Mouse (Mus musculus) heart, postnatal 36 days (tissue): ENCODE measurements at regions not wholly inside any gene's neighbourhood (a gene's known extent, or its start where the extent isn't known, plus 50 kb on each side); places are given as distances from the start of the nearest gene placed in this dataset.

Experiments used
- DNase-seq, 2 experiments: peaks; one replicate each; pipeline ENCODE4 v3.0.0; 2021 to 2022
- intact Hi-C: fragments of 180-260 bp; cut with DNase I; formaldehyde crosslinking; loops from one replicate; pipeline ENCODE4 v1.15.1; 2025

GRCm38 (mm10) chr9:32002924-32003323, 89.7 kb upstream of the Barx2 start:
- intact Hi-C loops = no loop called here
- DNase-seq = no peak

- DNase-seq = no peak
- intact Hi-C loops = no loop called here
Measured at GRCm38 (mm10) chr9:32003730-32004129, 90.5 kb upstream of the Barx2 start.

GRCm38 (mm10) chr9:32005348-32005747, 92.1 kb upstream of the Barx2 start:
- intact Hi-C loops = no loop called here
- DNase-seq = no peak

GRCm38 (mm10) chr9:32006350-32006749, 93.1 kb upstream of the Barx2 start:
- DNase-seq = peak in 1 of 2 experiments; percentile 39
- intact Hi-C loops = loop anchor here (1.0 kb wide), 1 partner anchor 31 kb away; no protein-coding TSS in a partner anchor

GRCm38 (mm10) chr9:32010953-32011770, 97.9 kb upstream of the Barx2 start:
- DNase-seq = no peak
- intact Hi-C loops = no loop called here

- intact Hi-C loops = no loop called here
- no peak for DNase-seq
Measured at GRCm38 (mm10) chr9:32016286-32016685, 99.7 kb upstream of the Arhgap32 start.

- peak; percentile 71 to 74 for DNase-seq
- intact Hi-C loops = loop anchor here (2.0 kb wide), 1 partner anchor 17 kb away; no protein-coding TSS in a partner anchor
Measured at GRCm38 (mm10) chr9:32018020-32018419, 97.9 kb upstream of the Arhgap32 start.

- DNase-seq = no peak
- intact Hi-C loops = loop anchor here (2.0 kb wide), 1 partner anchor 19 kb away; no protein-coding TSS in a partner anchor
Measured at GRCm38 (mm10) chr9:32019786-32020185, 96.2 kb upstream of the Arhgap32 start.

GRCm38 (mm10) chr9:32020942-32021731, 94.8 kb upstream of the Arhgap32 start:
- no peak for DNase-seq
- intact Hi-C loops = no loop called here

GRCm38 (mm10) chr9:32021755-32022154, 94.2 kb upstream of the Arhgap32 start:
- intact Hi-C loops = no loop called here
- DNase-seq = no peak

- DNase-seq = no peak
- intact Hi-C loops = no loop called here
Measured at GRCm38 (mm10) chr9:32022996-32023395, 92.9 kb upstream of the Arhgap32 start.

GRCm38 (mm10) chr9:32024767-32025166, 91.2 kb upstream of the Arhgap32 start:
- intact Hi-C loops = no loop called here
- DNase-seq = no peak

GRCm38 (mm10) chr9:32027962-32028361, 88.0 kb upstream of the Arhgap32 start:
- intact Hi-C loops = no loop called here
- no peak for DNase-seq

- intact Hi-C loops = no loop called here
- no peak for DNase-seq
Measured at GRCm38 (mm10) chr9:32029001-32029400, 86.9 kb upstream of the Arhgap32 start.

- intact Hi-C loops = loop anchor here (5.0 kb wide), 2 partner anchors 57 to 128 kb away; no protein-coding TSS in a partner anchor
- no peak for DNase-seq
Measured at GRCm38 (mm10) chr9:32029786-32030185, 86.2 kb upstream of the Arhgap32 start.

- intact Hi-C loops = loop anchor here (5.0 kb wide), 2 partner anchors 58 to 127 kb away; no protein-coding TSS in a partner anchor
- no peak for DNase-seq
Measured at GRCm38 (mm10) chr9:32030203-32030602, 85.7 kb upstream of the Arhgap32 start.

- intact Hi-C loops = loop anchor here (5.0 kb wide), 2 partner anchors 60 to 125 kb away; no protein-coding TSS in a partner anchor
- DNase-seq = peak; percentile 85 to 87
Measured at GRCm38 (mm10) chr9:32031950-32032453, 83.9 kb upstream of the Arhgap32 start.

GRCm38 (mm10) chr9:32032521-32033185, 83.3 kb upstream of the Arhgap32 start:
- intact Hi-C loops = loop anchor here (5.0 kb wide), 2 partner anchors 60 to 125 kb away; no protein-coding TSS in a partner anchor
- DNase-seq = peak; percentile 48 to 69

- intact Hi-C loops = loop anchor here (5.0 kb wide), 2 partner anchors 62 to 123 kb away; no protein-coding TSS in a partner anchor
- no peak for DNase-seq
Measured at GRCm38 (mm10) chr9:32033937-32034336, 82.0 kb upstream of the Arhgap32 start.

- intact Hi-C loops = no loop called here
Measured at GRCm38 (mm10) chr9:32039999-32040398, 75.9 kb upstream of the Arhgap32 start.

More at GRCm38 (mm10) chr9:32039999-32040398, 75.9 kb upstream of the Arhgap32 start:
- DNase-seq = no peak
